Mouse (Mus musculus): ENCODE measurements around the gene Kcnj10.

Kcnj10 gene

DNA sequence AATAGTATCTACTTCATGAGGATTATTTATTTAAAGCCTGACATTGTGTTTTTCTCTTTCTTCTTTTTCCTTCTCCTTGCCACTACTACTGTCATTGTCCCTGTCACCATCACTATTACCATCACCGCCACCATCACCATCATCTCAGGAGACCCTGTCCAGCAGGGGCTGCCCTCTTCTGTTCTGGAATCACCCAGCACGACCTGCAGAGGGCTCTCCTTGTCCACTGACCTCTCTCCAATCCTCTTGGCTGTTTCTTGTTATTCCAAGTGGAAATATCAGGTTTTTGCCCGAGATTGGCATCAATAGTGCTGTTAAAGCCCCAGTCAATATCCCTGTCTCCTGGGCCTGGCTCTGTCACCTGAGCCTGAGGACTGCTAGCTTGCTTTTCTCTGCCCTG is 7.5 kb upstream of the Kcnj10 start:
- DNase-seq, result no peak

DNA sequence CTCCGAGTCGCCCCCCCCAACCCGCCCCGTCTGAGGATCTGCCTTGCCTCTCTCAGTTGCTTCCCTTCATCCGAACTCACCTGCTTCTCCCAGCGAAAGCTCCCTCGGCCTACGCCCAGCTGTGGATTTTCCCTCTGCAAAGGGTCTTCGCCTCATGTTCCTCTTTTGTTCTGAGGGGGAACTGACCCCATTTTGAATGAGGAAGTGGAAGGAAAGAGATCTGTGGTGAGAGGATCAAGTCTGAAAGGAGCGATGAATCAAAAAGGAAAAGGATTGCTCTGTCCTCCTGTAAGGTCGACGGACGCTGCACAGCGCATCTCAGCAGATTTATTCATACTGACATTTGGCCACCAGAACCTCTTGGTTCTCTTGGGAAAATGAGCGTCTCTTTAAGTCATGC is 5.2 kb upstream of the Kcnj10 start:
- no peak for DNase-seq

DNA sequence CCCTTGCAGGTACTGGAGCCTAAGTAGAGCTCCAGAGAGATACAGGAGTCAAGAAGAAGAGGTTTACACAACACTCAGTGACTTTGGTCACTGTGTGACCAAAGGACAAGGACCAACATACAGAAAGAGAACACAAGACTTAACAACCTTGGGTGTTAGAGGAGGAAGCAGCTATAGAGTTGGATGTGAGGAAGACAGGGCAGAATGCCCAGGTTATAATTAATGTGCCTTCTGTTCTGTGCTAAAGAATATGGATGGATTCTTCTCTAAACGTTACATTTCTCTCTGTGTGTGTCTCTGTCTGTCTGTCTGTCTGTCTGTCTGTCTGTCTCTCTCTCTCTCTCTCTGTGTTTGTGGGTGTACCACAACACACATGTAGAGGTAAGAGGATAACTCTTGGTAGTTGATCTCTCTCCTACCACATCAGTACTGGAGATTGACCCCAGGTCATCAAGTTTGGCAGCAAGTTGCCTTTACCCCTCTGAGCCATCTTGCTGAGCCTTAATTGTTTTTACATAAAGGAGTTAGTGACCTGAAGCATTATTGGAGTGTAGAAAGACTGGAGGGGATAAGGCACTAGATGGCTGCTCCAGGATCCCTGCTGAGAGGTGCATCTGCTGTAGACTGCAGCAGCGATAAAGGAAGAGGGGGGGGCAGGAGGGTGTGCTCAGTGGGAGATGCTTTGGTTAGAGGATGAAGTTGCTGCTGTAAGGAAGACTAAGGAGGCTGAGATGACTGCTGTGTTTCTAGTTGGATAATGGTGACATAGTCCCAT is 3.4 kb upstream of the Kcnj10 start:
- no peak for DNase-seq

DNA sequence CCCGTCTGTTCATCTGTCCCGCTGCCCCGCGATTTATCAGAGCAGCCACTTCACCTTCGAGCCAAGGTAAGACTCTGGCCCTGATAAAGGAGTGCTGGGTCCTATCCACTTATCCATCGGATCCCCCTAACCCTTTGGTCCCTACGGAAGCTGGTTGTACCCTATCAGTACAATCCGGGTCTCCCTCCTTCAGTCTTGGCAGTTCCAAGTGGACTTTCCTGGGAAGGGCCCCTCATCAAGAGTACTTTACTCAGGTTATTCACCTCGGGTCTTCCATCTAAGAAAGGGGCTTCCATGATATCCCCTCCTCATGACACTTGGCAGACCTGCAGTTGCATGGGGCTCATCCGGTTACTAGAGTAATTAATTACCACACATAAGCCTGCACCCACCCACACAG is 376 bp downstream of the Kcnj10 start:
- no peak for DNase-seq

DNA sequence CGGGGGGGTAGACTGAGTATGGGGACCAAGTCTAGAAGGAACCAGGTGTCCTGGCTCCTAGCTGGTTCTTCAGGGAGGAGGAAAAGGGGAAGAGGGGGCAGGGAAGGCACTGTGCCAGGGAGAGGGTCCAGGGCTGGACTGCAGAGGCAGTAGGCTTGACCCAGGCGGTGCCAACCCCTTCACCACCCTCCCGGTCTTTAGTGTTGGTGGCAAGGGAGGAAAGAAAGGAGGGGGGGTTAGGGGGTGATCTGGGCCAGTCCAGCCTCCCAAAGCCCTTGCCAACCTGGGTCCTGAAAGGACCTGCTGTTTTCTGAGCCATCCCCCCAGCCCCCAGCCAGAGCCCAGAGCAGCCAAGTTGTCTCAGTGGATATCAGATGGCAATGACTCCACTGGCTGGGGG is 1.7 kb downstream of the Kcnj10 start:
- peak in 1 of 2 experiments; percentile 63 for DNase-seq

DNA sequence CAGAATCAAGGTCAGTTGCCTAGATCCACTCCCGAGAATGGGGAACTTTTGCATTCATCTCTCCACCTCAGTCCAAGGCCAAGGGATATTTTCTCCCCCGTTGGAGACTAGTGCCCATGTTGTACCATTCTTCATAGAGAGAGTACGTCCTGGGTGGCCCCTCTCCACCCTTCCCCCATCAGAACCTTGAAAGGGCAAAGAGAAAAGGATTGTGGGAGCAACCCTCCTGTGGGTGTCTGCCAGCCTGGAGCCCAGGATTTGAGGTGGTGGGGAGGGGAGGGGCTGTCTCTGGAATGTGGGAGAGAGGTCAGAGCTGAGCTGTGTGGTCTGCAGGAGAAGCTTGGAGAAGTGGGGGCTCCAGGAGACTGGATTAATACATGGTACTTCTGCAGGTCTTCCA is 2.9 kb downstream of the Kcnj10 start:
- peak in 1 of 2 experiments; percentile 60 for DNase-seq

DNA sequence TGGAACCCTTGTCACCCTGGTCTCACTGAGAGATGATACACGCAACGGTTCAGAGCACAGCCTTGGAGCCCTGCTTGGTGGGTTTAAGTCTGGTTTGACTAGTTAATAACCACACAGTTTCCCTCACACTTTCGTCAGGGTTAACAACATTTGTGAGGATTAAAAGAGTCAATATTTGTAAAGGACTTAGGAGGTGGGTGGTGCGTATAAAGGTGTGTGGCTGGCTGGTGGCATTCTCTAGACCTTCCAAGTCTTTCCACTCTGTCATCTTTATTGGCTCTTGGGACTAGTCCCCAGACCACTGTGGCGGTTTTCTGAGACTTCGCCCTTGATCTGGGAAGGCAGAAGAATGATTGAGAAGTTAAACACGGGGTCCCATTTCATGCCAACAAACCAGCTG is 3.8 kb downstream of the Kcnj10 start:
- no peak for DNase-seq

DNA sequence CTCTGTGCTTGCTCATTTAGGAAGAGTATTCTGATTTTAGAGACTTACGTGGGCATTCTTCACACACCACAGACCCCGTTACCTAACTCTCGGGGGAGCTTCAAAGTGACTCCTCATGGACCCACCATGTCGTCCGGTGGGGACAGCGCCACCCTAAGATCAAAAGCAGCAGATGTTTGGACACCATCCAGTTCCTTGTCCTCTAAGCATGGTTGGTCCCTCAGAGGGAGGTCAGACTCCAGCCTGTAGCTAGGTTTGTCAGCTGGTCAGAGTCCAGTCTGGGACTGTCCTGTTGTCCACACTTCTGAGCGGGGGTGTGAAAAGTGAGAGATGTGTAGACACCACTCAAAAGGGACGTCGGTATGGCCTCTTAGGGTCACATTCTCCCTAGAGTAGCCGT is 5.7 kb downstream of the Kcnj10 start:
- peak; percentile 45 to 64 for DNase-seq

DNA sequence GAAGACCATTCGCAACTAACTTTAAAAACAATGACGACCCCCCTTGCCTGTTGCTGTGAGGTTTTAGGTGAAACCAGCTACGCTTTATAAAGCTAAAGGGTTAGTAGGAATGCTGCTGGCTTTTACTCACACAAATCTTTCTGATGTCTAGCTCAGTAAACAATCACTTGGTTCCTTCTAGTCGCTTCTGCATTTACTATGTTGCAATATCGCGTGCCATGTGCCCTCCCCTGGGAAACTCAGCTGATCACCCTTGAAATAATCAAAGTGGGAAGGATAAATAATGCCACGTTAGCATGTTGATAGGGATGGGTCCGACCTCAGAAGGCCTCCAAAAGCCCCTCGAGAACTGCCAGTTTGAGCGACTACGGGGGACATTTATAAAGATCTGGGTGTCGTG is 6.4 kb downstream of the Kcnj10 start:
- DNase-seq, result no peak

DNA sequence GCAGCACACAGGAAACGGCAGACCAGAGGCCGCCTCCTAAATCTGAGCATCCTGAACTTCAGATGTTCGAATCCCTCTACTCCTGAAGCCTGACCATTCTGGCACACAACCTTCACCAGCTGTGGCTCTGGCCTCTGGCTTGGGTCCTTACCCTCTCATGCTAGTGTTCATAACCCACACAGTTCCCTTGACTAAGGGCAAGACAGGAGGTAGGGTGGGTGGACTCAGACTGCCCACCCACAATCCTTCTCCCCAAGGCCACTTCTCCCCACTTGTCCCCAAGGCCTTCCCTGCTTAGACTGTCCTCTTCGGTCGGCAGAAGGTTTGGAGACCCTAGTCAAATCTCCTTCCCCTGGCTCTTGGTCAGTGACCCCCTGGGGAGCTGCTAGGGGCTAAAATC is 8.5 kb downstream of the Kcnj10 start:
- no peak for DNase-seq

DNA sequence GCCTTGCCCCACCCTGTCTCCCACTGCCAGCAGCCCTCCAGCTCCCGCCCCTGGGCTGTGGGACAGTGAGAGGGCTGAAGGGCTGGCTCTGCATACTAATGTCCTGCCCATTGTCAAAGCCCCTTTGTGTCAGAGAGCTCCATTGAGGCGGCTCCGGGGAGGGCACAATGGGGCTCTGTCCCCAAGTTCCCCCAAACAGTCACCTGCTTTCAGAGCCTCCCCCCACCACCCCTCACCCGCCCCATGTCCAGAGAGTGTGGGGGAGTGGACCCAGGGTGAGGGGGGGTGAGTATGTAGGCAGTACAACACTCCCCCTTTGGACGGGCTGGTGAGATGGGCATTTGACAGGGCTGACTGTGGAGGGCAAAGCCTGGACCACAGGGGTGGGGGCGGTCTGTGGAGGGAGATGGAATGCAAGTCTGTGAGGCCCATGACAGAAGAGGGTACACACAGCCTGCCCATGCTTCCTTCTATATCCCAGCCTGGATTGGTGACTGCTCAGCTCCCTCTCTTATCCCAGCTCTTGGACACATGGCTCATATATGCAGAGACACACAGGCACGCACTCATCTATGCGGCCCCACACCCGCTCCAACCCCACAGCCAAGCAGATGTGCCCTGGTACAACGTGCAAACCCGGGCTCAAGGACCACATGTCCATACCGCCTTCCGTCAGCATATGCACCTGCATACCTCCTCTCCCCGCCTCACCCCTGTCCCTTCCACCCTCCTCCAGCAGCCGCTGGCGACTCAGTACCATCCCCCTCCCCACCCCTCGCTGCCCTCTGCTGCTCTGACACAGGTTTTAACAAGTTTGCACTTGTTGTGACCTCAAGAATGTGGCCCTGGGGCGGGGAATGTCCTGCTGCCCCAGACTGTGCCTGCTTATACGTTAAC is 9.2 kb downstream of the Kcnj10 start:
- peak; percentile 88 to 96 for DNase-seq

DNA sequence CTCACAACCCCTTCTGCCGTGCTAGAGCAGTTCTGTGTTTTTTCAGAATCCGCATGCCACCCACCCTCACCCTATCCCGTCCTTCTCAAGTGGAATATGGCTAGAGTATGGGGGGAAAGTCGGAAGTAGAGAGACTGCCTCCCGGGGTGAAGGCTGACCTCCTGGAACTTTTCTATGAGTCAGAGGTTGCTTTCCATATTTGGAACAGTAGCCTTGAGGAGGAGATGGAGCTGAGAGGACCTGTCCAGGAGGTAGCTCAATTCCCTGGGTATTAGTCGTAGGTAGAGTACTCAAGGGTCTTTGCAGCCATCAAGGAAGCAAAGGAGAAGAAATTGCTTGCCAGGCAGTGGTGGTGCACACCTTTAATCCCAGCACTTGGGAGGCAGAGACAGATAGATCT is 11.0 kb downstream of the Kcnj10 start:
- DNase-seq, result no peak

DNA sequence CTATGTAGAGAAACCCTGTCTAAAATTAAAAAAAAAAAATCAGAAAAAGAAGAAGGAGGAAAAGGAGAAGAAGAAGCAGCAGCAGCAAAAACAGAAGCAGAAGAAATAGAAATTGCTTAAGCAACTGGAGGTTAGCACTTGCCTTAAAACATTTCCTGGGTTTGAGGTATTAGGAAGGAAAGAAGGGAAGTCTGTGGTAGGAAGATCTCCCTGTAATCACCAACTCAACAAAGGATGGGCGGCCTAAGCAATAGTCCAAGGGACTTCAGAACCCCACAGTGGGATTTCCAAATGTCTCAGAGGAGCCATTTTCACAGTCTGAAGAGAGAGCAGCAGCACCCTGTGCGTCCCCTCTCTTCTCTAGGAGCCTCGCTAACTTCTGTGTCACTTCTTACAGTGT is 11.4 kb downstream of the Kcnj10 start:
- no peak for DNase-seq

DNA sequence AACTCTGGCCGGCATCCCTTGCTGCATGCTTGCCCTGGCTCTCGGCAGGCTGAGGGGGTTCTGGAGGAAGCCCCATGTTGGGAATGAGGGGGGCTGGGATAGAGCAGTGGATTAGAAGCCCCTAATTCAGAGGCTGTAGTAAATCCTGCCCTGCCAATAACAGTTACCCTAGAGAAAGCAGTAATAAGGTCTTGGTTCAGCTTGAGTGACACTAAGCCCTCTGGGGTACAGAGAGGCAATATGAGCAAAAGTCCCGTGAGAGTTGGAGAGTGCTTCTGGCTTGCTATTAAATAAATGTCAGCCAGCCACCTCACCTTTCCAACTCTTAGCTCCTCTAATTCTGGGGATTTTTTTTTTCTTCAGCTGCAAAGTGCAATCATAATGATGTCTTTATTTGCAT is 14.3 kb downstream of the Kcnj10 start:
- DNase-seq, result no peak

DNA sequence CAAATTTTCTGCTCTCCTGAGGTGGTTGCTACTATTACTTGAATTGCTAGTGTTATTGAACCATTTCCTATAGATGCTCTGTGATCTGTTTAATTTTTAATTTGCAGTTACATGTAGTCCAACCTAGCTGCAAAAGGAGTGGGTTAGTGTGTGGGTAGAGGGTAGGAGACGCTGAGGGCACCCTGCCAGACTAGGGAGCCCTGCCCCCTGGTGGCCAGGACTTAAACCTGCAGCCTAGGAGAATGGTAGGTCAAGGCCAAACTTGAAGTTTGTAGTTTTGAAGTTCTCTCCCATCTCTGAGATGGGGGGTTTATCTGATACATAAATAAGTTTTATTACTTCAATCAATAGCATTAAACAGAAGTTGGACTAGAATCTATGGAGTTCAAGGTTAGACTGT is 16.5 kb downstream of the Kcnj10 start:
- peak; percentile 62 to 64 for DNase-seq

DNA sequence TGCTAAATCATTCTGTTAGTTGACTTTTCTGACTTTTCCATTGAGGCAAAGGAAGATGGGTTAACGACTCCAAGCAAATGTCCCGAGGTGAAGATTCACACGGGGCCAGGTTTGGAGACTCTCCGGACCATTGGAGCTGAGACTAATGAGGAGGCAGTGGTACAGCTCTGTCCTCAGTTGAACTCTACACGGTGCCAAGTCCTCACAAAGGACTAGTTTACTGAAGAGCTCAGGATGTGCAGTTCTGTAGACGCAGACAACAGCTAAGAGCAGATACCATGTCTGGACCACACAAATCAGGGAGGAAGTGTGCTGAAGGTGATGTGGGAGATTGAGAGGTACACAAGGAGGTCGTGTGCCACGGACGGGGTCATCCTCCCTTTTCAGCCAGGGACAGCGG is 17.3 kb downstream of the Kcnj10 start:
- peak in 1 of 2 experiments; percentile 48 for DNase-seq

DNA sequence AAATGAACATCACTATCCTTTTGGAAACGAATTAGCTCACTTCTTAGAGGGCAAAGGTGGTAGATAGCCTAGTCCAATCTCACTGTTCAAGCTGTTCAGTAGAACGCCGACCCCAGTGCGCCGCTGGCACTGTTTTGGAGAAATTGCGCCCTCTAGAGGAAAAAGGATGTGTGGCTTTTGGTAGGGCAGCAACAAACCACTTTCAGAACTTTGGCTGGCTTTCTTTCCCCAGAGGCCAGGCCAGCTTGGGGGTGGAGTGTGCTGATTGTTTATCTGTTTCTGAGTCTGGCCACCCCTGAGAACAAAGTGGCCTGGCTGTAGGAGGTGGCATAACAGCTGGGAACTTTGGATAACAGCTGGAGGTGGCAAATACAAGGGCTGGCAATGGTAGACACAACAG is 23.7 kb downstream of the Kcnj10 start:
- peak; percentile 54 to 57 for DNase-seq

DNA sequence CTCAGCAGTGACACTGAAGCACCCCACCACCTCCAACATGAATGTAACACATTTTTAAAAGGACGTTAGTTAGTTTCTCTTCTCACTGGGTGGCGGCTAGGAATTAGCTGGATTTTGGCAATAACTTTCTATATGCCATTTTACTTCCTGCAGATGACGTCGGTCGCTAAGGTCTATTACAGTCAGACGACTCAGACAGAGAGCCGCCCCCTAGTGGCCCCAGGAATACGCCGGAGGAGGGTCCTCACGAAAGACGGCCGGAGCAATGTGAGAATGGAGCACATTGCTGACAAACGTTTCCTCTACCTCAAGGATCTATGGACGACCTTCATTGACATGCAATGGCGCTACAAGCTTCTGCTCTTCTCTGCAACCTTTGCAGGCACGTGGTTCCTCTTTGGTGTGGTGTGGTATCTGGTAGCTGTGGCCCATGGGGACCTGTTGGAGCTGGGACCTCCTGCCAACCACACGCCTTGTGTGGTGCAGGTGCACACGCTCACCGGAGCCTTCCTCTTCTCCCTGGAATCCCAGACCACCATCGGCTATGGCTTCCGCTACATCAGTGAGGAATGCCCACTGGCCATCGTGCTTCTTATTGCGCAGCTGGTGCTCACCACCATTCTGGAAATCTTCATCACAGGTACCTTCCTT is 27.9 kb downstream of the Kcnj10 start:
- DNase-seq, result peak; percentile 44 to 64

DNA sequence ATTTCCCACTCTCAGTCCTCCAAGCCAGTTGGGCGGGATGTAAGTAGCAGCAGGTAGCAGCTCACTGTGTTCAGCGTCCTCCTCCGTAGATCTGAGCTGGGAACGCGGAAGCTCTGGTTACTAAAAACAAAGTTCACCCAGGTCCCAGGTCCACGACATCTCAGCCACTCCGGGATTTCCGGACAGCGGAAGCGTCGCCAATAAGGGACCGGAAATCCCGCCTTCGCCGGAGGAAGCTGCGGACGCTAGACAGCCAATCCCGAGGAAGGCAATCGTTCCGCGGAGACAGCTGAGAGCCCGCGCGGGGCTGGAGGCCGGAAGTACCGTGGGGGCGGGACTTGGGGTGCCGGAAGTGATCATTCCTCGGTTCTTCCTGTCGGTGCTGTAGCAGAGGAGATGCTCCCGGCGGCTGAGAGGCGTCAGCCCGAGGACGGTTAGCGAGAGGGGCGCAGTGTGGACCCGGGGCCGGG is 35.2 kb downstream of the Kcnj10 start, which contains the start of gene Pigm:
Gene Pigm, plus strand, starts transcription at position 349 of the 470 bp plus-strand sequence.
- DNase-seq, result peak; percentile 98 to 99

DNA sequence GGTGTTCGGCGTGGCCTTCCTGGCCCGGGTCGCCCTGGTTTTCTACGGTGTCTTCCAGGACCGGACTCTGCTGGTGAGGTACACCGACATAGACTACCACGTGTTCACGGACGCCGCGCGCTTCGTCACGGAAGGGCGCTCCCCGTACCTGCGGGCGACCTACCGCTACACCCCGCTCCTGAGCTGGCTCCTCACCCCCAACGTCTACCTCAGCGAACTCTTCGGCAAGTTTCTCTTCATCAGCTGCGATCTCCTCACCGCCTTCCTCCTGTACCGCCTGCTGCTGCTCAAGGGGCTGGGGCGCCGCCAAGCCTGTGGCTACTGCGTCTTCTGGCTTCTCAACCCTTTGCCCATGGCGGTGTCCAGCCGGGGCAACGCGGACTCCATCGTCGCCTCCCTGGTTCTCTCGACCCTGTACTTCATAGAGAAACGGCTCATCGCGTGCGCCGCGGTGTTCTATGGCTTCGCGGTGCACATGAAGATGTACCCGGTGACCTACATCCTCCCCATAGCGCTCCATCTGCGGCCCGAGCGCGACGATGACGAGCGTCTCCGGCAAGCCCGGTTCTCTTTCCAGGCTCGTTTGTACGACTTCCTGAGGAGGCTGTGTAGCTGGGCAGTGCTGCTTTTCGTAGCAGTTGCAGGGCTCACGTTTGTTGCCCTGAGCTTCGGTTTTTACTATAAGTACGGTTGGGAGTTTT is 35.9 kb downstream of the Kcnj10 start:
- DNase-seq, result peak; percentile 12 to 67

DNA sequence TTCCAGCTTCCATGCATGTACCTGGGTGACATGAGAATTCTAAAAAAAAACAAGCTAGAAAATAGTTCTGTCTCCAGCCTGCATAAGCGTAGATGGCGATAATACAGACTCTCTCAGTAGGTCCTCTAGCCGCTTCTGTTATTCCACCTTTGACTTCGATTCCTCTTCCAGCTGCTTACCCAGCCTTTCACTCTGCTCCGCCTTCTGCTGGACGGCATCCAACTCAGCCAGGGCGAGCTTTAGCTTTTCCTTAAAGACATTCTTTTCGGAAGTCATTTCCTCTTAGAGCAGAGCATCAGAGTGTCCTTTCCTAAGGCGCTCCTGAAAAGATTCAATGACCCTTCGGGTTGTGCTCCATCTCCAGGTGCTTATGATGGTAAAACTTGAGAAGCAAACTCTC is 39.1 kb downstream of the Kcnj10 start:
- DNase-seq, result peak; percentile 77 to 78

DNA sequence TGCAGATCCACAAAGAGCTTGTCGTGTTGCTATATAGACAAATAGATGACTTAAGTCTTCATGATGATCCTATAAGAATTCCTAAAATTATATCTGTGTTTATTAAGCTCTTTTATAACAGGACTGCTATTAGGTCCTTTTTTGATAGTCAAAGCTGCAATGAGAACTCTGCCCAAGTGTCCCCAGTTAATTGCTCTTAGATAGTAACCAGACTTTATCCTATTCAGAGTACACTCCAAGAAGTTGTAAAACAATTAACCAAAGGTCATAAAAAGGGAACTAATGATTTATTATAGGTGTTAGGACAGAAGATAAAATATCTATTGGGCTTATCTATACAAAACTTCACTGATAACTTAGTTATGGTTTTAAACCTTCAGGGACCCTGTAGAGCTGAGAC is 41.1 kb downstream of the Kcnj10 start:
- DNase-seq, result no peak

DNA sequence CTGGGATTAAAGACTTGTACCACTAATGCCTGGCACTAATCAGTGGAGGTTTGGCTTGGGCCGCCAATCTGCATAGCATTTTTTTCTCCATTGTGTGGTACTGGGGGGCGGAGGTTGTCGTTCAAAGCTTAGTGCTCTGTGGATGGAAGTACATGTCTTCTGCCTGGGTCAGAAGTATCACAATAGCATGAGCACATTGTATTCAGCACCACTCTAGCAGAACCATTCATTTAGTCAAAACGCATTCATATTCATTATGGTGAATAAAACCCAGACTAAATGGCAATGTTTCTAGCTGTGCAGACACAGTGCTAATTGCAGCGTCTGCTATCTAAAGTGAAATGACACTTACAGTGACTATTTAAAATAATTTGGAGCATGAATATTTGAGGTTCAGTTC is 46.2 kb downstream of the Kcnj10 start:
- no peak for DNase-seq

Data from kidney, postnatal 25 days (tissue).